Mouse (Mus musculus): ENCODE data around the gene Btbd9. TPM values are rescaled to one million over a fixed set of nuclear protein-coding genes. Genes with fewer than 3 reads are reported as not detected.

Btbd9 gene
- polyA plus RNA-seq, 1 experiment from 2014 or later = 51.9 TPM

DNA sequence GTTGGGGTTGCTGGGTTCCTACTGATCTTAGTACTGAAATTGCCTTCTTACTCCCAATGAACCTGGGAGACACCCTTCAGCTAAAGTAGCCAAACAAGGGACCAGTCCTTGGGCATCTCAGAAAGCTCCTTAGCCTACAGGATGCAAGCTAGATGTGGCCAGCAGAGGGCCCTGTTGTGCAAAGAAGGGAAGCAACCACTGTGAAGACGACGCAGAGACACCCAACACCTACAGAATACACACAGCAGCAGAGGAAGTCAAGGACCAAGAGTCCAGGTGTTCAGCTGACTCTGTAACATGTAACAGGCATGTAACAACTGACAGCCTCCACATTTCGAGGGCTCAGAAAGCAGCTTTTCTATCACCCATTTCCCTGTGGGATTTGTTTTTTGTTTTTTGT, 16.8 kb downstream of the Btbd9 start:
- peak; percentile 92 for DNase-seq (ENCODE audit: low spot score)

DNA sequence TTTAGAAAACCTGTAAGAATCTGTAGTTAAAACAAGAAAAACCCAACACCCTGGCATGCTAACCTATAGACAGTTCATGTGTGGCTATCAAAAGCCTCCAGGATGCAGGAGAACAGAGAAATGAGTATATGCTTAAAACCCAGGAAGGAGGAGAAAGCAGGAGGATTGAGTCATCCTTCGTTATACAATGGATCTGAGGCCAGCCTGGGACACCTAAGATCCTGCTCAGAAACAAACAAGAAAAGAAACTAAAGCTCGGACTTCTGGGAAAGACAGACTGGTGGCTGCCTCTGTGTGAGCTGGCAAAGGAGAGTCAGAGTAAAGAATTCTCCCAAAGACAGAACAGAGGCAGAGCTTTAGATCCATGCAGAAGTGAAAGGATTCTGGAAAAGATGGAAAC, 17.7 kb downstream of the Btbd9 start:
- DNase-seq (ENCODE audit: low spot score) = no peak

GRCm38 (mm10) chr17:30556512-30556911, 19.8 kb downstream of the Btbd9 start:
- no peak for DNase-seq (ENCODE audit: low spot score)

DNA sequence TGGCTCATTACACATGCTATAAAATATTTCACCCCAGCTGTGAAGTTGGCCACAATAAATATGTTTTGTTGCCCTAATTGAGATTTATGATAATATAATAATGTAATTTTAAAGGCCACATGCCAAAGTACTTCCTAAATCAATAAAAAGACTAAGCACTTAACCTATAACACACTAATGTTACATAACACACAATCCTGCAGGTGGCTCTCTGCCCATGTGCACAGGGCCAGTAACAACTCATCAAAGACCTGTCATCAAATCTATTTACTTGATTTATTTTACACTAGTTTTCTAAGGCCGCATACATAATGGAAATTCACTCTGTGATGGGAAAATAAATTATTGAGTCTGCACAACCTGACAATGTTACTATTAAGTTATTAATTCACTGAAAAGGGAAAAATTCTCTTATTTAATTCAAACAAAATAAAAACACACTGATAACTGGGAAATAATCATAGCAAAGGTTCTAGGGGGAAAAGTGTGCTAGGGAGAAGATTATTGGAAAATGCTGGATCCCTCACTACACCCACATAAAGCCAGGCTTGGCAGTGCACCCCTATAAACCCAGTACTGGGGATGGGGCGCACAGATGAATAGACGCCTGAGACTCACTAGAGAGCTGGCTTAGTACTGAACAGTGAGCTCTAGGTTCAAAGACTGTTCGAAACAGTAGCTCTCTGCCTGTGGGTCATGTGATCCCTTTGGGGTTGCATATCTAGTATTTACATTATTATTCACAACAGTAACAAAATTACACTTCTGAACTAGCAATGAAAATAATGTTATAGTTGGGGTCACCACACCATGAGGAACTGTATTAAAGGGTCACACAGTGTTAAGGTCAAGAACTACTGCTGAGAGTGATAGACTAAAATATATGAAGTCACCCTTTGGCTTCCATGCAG, 23.0 kb downstream of the Btbd9 start:
- DNase-seq (ENCODE audit: low spot score) = no peak

- no peak for DNase-seq (ENCODE audit: low spot score)
These were observed 25.5 kb downstream of the Btbd9 start for GRCm38 (mm10) chr17:30550774-30551107.

DNA sequence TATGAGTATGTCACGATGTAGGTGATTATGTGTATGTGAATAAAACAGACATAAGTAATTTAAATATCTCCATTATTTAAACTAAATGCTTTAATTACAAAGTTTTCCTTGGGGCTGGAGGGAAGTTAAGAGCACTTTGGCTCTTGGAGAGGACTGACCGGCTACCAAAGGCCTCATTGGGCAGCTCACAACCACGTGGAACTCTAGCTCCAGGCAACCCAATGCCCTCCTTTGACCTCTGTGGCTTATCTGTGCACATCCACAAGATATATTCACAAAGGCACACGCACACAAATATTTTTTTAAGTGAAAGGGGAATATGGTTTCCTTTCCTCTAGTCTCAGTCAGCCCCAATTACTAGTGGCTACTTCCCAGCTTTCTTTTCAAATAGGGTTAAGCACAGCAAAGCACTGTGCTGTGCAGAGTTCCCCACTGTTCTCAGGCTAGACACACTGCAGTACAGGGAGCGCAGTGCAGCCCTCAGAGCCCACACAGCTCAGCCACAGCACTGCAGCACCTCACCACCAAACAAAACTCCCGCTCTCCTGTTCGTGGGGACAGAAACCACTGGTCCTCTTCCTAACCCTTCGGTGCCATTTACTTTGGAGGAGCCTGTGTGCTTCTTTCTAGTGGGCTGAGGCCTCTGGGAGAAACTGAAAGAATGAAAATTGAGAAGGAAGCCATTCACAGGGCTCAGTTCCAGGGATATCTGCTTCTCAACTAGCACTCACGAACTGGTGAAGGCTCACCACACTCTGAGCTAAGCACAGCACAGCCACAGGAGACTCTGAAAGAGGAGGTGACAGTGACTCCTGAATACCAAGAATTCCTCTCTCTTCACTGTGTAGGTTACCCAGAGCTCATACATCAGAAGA, 26.2 kb downstream of the Btbd9 start:
- DNase-seq (ENCODE audit: low spot score) = no peak

GRCm38 (mm10) chr17:30539098-30539497, 37.2 kb downstream of the Btbd9 start:
- no peak for DNase-seq (ENCODE audit: low spot score)

GRCm38 (mm10) chr17:30536651-30537050, 39.6 kb downstream of the Btbd9 start:
- no peak for DNase-seq (ENCODE audit: low spot score)

- DNase-seq (ENCODE audit: low spot score) = no peak
These were observed 43.2 kb downstream of the Btbd9 start for GRCm38 (mm10) chr17:30533098-30533497.

DNA sequence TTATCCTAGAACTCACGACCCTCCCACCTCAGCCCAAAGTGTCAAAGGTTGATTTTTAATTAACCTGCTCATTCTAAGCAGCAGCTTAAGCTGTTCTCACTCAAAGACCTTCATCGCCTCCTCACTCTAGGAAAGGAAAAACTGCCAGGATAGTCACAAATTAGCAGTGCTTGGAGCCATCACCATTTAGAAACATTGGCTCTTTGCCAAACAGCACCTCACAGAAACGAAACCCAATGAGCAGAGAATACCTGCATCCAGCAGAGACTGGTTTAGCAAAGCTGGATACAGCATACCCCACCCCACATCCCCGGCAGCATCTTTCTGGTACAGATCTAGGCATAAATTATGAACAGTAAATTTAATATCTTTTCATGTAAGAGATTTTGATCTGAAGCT, 45.7 kb downstream of the Btbd9 start:
- DNase-seq (ENCODE audit: low spot score) = no peak

DNA sequence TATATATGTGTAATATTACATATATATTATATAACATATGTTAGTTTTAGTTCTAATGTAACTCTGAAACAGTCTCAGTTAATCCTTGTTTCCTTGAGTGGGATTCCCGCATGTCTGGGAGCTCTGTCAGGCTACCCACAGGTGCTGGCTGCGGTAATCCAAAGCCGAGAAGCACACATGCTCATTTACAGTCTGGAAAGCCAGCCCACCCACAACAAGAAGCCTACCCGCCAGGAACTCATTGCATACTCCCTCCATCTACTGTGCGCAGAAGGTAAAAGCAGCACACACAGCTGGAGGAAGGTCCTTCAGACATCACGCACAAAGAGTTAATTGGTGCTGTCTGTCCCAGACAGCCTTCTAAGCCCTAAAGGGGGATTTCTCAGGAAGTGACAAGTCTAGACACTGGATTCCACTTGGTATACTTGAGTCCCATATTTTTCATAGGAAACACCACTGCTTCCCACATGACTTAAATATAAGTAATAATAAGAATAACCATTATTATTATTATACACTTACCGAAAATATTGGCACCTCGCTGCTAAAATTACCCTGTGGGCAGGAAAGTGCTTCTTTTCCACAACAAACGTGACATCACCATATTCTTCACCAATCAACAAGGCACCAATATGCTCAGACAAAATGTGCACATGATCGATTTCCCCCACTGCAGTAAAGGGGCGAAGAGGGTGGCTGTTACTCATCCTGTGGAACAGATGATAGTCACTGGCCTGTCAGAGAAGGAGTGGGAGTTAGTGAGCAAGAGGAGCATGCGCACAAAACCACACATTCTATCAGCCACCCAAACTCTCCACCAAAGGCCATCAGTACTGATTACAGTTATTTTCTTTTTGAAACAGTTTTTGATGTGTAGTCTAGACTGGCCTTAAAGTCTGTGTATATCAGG, 46.4 kb downstream of the Btbd9 start:
- DNase-seq (ENCODE audit: low spot score) = no peak

GRCm38 (mm10) chr17:30525405-30526295, 50.6 kb downstream of the Btbd9 start:
- no peak for DNase-seq (ENCODE audit: low spot score)

GRCm38 (mm10) chr17:30524451-30524850, 51.8 kb downstream of the Btbd9 start:
- DNase-seq (ENCODE audit: low spot score) = peak; percentile 15

GRCm38 (mm10) chr17:30523783-30524182, 52.5 kb downstream of the Btbd9 start:
- DNase-seq (ENCODE audit: low spot score) = no peak

GRCm38 (mm10) chr17:30522406-30523078, 53.7 kb downstream of the Btbd9 start:
- DNase-seq (ENCODE audit: low spot score) = no peak

GRCm38 (mm10) chr17:30519172-30519512, 57.1 kb downstream of the Btbd9 start:
- DNase-seq (ENCODE audit: low spot score) = peak; percentile 20

DNA sequence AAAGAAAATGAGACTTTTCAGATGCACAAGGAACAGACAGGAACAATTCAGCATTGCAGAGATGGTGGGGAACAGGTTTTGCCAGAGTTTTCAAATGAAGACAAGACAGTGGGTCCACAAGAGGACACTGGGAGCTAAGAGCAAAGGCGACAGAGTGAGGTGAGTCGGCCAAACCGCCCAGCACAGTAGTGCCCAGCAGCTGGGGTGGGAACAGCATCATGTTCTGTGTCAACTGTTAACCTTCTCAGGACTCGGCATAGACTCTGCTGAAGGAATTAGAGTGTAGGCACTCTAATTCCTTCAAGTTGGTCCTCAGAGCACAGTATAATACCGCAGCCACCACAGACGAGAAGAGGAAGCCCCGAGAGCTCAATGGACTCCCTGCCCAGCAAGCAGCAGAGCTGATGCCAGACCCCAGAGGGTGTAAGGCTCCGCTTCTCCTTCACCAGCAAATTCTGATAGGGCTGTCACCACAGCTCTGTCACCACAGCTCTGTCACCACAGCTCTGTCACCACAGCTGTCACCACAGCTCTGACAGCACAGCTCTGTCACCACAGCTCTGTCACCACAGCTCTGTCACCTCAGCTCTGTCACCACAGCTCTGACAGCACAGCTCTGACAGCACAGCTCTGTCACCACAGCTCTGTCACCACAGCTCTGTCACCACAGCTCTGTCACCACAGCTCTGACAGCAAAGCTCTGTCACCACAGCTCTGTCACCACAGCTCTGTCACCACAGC, 57.7 kb downstream of the Btbd9 start:
- peak; percentile 50 for DNase-seq (ENCODE audit: low spot score)

GRCm38 (mm10) chr17:30516580-30517340, 59.5 kb downstream of the Btbd9 start:
- DNase-seq (ENCODE audit: low spot score) = no peak
